Mouse (Mus musculus): ENCODE data around the gene Fhl3.
"Not testable (repeated sequence)": the region's sequence is repeated elsewhere in the genome, so short reads cannot be mapped to it uniquely, and the experiment has no call there.

The Fhl3 gene

DNA sequence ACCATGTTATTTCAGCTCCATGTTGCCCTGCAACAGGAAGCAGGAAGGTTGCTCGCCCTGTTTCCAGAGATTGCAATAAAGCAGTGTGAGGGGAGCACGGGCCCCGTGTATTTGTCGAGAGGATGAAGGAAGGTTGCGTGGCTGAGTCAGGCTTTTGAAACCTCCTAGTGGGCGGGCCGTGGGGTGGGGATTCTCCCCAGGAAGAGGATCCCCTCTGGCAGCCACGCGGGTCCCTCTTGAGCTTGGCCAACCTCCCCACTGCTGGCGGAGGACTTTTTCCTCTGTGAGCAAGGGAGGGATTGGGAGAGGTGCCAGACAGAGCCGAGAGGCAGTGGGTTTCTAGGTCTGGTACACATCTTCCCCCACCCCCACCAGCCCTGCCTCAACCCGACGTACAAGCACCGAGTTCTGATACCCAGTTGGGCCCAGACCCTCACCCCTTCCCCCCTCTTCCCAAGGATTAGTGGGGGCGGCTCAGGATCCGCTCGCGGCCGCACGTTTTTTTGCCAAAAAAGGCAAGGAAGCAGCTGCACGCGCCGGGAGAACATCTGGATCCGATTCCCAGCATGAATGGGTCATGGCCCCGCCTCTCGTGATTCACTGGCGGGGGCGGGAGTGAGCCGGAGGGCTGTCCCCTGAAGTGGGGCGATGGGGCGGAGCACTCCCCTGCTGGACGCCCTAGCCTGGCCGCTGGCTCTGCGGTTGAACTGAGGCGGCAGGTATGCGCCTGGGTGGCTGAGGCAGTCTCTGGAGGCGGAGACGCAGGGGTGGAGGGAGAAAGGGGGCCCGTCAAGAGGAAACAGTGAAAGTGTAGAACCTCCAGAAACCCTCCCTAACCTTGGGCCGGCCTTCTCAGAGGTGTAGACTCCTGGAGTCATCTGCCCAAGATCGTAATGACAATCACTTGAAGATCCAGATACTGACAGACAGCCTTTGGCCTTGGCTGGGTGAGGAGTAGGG, 8.3 kb downstream of the Fhl3 start:
- DNase-seq (ENCODE audit: low read depth) = peak; percentile 94

DNA sequence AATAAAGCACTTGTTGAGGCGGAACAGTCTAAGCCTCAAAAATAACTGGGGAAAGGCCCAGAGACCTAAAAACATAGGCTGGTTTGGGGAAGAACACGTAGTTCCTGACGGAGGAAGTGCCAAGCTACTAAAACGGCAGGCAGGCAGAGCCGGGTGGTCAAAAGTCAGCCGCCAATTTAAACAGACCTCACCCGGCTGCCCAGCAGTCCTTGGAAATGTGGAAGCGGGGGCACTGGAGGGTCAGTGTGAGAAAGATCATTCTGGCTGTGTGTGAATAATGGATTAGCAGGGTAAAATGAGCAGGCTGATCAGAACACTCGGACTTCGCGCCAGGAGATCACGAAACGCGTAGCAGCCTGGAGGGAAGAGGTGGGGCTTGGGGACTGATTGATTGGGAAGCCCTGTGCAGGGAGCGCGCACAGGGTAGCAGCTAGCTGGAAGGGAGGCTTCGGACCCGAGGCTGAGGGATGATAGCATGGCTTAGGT, 9.5 kb downstream of the Fhl3 start:
- no peak for DNase-seq (ENCODE audit: low read depth)

DNA sequence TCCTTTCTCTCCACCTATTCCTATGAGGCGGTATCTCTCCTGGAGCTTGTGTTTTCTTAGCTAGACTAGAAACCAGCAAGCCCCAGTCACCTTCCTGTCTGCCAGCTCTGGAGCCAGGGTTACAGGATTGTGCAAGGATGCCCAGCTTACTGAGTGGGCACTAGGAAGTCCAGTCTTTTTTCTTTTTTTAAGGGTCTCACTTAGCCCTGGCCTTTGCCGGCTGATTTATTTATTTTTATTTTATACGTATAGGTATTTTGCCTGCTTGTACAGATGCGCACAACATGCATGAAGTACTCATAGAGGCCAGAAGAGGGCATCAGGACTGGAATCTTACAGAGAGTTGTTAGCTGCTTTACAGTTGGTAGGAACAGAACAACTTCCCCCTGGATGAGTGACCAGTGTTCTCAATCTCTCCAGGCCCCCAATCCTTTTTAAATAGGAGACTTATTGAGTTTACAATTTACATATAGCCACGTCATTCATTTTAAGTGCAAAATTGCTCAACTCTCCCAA, 10.3 kb downstream of the Fhl3 start:
- DNase-seq (ENCODE audit: low read depth) = no peak

DNA sequence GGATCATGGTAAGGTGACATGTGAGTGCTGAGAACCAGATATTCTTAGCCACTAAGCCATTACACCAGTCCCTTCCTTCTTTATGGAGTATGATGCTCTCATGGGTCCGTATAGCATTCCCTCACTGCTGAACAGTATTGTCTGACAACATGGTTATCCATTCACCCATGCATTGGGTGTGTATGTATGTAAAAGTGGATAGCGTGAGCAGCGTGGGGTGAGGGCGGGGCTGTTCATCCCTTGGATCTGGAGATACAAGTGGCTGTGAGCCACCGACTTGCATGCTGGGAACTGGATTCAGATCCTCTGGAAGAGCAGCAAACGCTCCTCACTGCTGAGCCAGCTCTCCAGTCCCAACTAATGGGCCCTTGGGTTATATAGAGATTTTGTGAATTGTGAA, 12.1 kb downstream of the Fhl3 start:
- DNase-seq (ENCODE audit: low read depth) = no peak

DNA sequence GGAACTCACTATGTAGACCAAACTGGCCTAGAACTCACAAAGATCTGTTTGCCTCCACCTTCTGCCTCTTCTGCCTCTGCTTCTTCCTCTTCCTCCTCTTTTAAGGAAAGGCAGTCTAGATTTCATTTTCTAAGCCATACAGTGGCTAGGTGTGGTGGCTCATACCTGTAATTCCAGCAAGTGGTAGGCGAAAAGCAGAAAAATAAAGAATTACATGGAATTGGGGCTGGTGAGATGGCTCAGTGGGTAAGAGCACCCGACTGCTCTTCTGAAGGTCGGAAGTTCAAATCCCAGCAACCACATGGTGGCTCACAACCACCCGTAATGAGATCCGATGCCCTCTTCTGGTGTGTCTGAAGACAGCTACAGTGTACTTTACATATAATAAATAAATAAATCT, 13.3 kb downstream of the Fhl3 start:
- DNase-seq (ENCODE audit: low read depth) = not testable (repeated sequence)

DNA sequence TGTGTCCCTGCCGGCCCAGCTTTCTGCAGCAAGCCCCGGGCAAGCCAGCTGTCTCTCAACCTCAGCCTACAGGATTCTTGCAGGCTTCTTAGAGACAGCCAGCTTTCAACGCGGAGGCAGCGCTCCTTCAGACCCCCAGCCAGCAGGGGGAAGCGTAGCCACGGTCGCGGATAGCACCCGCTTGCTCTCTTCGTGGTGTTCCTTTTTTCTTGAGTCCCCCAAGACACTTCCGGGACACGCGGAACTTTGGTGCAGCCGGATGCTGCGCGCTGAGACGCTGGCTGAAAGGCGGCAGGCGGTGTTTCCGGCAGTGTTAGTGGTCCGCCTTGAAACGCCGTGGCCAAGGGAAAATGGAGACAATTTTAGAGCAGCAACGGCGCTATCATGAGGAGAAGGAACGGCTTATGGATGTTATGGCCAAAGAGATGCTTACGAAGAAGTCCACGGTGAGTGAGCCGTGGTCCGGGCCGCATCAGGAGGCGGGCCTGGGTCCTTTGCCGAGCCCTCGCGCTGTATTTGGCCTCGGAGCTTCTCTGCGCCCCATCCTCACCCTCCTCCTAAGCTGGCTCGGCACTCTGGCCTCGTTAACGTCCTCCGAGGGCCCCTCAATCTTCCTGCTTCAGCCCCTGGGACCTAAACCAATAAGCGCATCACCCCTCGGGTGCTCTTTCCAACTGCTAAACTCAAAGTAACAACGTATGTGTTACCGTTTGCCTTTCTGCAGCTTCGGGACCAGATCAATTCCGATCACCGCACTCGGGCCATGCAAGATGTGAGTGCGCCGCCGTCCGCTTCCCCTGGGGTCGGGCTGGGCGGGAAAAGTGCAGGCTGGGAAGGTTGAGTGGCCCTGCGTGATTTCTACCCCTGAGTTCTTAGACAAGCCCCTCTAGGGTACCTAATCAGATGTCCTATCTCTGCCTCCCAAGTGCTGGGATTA, 14.3 kb downstream of the Fhl3 start, which contains the start of gene Sf3a3:
Gene Sf3a3, plus strand, starts transcription at position 232 of the 937 bp plus-strand sequence.
- DNase-seq (ENCODE audit: low read depth) = peak; percentile 90

DNA sequence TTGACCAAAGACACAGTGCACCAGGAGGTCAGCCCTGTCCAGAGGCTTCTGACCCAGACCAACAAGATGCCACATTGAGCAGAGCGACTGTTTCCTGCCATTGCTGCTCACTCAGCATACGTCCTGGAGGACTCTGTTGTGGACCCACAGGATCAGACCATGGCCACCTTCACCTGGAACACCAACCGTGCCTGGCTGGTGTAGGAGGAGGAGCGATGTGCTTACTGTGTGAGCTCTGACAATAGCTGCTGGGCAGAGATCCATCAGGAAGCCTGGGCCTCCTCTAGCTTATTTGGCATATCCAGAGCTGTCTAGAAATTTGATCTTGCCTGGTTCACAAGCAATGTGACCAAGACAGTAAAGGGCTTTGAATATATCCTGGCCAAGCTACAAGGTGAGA, 18.6 kb downstream of the Fhl3 start:
- DNase-seq (ENCODE audit: low read depth) = no peak

DNA sequence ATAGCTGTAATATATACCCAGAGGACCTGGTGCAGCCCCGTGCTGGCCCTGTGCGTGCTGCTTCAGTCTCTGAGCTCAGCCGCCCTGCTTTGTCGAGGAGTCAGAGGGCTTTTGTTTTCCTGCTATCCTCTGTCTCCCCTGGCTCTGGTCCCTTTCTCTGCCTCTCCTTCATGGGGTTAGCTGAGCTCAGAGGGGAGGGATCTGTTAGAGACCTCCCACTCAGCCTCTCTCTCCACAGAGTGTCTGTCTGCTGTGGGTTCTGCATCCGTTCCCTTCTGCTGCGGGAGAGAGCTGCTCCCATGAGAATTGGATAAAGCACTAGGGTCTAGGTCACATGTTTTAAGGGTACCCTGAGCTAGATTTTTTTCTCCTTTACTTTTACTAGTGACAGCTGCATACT, 25.6 kb downstream of the Fhl3 start:
- DNase-seq (ENCODE audit: low read depth) = no peak

DNA sequence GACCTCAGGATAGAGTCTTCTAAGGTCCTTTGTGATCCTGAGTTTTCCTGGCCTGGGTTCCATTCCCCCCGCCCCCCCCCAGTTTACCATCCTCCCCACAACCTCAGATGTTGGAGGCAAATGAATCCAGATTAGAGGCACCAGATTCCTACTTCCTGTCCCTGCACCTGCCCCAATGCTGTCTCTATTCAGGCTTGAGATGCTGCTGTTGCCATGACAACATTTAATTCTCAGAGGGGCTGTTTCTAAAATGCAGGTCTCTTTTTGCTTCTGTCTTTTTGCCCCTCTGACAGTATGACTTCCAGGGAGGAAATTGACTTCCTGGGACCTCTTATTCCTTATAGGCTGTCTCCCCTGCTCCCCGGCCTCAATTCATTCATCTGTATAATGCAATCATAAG, 36.5 kb downstream of the Fhl3 start:
- no peak for DNase-seq (ENCODE audit: low read depth)

DNA sequence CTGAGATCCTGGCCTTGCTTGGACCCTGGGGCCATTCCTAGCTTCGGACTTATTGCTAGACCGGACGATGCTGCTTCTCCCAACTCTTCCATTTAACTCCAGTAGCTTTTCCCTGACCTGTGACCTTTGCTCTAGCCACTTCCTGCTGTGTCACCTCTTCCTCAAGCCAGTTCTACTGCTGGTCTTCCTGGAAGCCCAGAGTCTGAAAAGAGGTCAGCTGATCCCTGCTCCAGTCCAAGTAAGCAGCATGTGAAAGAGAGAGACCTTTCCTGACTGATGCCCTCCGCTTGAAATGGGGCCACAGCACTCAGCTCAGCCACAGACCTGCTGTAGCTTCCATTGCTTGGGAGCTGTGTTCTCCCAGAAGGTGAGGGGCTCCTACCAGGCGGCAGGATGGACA, 37.0 kb downstream of the Fhl3 start:
- DNase-seq (ENCODE audit: low read depth) = no peak

DNA sequence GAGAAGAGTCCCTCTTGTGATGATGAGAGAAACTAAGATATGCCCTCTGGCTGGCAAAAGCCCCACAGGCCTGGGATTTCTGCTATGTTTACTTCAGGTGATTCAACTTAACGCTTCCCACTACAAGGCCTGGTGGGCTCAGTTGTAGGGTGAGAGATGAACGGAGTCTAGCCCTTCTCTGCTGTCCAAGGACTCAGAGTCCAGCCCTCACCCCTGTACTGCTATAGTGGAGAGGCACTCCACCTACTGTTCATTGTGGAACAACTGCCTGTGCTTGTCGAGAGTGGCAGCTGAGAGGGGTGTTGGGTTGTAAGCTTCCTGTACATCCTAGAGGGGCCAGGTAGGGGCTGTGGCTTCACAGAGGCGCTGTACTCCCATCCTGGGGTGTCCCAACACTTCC, 37.5 kb downstream of the Fhl3 start:
- DNase-seq (ENCODE audit: low read depth) = no peak

DNA sequence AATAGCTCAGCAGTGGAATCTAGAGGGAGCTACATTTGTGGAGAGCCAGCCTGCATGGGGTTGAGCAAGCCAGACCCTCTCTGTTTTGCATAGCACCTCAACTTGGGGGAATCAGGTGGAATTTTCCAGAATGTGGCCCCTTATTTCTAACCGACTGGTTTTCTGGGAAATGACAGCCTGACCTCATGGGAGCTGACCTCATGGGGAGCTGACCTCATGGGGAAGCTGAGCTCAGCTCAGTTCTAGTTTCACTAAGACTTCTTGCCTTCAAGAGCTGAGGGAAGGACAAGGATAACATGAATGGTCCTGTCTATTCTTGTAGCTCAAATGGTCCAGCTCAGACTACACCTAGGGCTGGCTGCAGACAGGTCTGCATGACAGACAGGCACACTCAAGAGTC, 38.3 kb downstream of the Fhl3 start:
- DNase-seq (ENCODE audit: low read depth) = no peak

DNA sequence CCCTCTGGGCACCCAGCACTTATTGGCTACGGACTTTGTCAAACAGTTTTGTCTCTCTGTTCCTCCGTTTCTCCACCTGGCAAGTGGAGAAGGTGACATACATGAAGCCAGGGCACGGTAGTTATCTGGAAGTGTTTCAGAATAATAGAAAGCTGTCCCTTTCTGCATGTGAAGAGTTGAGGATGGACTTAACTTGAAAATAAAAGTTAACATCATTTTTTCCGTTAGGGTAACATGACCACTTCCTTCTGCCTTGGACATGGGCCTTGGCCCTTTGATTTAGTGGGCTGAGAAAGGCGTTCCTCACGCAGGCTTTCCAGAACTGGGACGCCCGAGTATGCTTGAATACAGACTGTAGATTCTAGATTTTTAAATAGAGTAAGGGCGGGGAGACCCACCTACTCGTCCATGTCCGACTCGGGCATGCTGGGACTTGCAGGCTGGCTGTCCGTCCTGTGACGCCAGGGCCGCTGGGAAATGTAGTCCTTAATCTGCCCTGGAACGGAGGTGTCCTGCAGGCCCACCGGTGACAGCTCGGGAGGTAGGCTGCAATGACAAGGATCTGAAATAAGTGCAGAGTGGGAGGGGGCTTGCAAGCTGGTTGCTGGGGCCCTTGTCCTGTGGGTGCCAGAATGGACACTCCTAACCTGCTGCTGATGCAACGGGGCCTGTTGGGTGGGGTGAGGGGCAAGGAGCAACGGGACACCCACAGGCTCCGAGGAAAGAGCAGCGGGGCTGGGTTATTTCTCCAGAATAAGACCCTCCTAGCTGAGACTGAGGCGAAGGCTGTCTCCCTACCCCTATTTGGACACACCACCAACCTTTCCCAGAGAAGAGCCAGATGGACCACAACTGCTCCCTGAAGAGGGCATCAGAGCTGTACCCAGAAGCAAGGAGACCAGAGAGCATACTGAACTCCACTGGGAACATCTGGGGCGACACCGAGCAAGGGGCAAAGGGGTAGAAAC, 41.2 kb downstream of the Fhl3 start, which contains the start of gene Inpp5b:
Gene Inpp5b, plus strand, starts transcription at position 475 of the 968 bp plus-strand sequence.
- peak; percentile 56 for DNase-seq (ENCODE audit: low read depth)

DNA sequence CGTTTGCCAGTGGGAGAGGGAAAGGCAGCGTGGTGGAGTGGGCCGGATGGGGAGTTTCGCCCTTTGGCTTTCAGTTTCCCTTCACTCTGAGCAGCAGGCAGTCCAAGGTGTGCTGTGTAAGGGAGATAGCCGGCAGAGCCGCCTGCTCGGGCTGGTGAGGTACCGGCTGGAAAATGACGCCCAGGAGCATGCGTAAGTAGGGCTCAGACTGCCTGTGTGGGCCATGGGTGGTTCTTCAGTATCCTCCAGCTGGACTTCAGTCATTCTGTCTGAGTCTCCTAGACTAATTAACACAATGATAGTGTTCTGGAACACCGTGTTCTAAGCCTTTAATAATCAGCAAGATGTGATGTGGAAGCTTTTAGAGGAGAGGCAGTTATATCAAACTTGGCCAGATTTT, 42.3 kb downstream of the Fhl3 start:
- no peak for DNase-seq (ENCODE audit: low read depth)

DNA sequence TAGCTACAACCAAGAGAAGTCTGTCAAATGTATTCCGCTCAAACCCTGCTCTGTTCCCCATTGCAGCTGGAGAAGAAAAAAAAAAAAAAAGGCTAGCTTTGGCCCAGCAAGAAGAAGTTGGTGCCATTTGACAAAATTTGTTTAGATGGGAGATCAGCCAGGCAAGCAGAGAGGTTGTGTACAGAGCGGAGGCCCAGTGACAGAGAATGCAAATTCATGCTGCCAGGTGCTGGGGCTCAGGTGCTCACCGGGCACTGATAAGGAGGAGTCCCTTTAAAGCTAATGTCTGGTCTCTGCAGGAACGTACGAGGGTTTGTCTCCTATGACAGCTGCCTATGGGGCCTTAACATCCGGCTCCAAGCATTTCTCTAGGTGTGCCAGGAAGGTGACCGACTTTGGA, 46.1 kb downstream of the Fhl3 start:
- no peak for DNase-seq (ENCODE audit: low read depth)

DNA sequence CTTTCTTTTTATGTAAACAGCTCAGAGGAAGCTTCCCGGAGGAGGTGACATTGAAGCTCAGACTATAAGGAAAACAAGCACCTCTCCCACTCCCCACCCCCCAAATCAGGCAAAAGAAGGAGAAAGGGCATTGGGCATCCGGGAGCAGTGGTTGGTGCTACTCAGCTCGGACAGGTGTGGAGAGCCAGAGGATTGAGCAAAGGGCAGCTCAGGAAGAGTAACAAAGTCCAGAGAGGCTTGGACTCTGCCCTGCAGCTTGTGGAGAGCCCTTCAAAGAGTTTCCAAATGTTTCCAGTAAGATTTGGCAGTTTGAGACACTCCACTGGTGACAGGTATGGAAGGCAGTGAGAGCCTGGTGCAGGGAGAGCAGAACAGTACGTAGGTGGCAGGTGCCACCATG, 47.4 kb downstream of the Fhl3 start:
- DNase-seq (ENCODE audit: low read depth) = no peak

DNA sequence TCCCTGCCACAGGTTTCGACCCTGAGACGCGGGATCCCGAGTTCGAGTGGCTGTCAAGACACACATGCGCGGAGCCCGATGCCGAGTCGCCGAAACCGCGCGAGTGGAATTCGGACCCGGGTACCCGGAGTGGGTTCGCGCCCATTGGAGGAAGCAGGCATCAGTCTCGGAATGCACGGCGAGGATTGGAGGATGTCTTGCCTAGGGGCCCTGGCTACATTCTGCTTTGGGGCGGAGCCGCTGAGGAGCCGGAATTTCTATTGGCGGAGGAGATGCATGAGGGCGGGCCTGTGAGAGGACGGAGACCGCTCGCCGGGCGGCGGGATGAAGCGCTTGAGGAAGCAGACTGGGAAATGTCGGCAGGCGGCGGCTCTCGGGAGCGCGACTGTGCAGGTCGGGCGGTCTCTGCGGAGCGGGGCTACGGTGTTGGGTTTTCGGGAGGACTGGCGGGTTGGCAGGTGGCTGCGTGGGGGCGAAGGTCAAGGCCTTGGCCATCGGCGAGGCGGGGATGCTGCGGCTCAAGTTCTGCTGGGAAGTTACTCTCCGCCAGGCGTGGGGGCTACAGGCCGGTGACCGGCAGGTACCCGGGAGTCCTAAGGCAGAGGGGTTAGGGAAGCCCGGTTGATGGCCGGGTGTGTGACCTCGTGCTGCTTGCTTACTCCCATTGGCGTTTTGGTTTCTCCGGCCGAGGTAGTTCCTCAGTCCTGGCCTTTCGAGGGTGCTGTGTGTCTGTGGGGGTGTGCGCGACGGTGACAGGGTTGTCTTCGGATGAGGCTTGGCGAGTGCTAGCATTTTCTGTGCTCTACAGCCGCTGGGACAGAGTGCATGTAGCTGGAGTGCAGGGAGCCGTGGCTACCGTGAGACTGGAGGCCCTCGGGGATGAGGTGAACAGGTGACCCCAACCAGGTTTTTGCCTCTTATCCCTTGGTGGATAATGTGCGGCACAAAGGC, 51.1 kb downstream of the Fhl3 start:
- DNase-seq (ENCODE audit: low read depth) = peak; percentile 91

DNA sequence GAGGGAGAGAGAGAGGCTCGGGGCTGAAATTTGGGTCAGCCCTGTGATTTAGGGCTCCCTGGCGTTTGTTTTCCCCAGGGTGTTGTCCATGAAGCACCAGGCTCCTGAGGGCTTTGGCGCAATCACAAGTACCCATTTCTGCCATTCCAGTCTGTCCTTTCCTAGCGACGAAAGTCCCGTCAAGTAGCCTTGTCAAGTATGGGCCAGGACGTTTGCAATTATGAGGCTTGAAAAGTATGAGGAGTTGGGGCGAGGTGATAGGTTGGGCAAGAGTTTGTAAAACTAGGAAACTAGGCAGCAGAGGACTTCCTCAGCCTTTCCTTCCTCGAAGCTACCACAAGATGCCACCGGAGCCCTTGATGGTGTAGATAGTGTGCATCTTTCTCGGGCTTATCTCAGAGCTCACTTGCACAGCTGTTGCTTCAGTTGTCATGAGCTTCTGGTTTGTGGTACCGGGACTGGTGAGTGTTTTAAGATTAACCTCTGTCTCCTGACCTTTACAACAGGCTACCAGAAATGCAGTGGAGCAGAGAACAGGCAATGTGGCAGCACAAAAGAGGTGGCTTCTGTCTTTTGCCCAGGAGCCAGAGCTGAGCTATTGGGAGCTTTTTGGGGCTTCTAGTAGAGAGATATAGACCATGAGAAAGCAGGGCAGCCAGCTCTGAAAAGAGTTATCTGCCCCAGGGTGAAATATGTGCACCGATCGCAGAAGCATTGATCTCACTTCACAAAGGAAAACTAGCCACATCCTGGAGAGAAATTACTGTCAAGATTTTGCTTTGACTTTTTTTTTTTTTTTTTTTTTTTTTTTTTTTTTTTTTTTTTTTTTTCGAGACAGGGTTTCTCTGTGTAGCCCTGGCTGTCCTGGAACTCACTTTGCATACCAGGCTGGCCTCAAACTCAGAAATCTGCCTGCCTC, 52.0 kb downstream of the Fhl3 start:
- no peak for DNase-seq (ENCODE audit: low read depth)

DNA sequence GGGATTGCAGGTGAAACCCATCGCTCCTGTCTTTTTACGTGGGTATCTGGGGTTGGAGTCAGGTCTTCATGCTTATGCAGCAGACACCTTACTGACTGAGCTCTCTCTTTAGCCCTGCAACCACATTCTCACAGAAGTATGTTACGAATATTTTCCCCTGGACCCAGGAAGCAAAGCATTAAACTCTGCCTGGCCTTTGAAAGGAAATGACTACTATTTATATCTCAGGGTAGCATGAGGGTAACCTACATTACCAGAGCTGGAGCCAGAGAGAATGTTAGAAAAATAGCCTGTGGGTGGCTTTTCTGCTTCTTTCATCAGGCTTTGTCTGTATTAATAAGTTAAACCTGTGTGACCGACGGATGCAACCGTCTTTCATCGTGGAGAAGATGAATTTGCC, 55.0 kb downstream of the Fhl3 start:
- DNase-seq (ENCODE audit: low read depth) = no peak

All from fibroblast of lung, adult 2 months (primary cell).